Mouse (Mus musculus): ENCODE results near the gene Xndc1. TPM values are rescaled to one million over a fixed set of nuclear protein-coding genes. Genes with fewer than 3 reads are reported as not detected.
"Not testable (repeated sequence)": the region's sequence is repeated elsewhere in the genome, so short reads cannot be mapped to it uniquely, and the experiment has no call there.

The Xndc1 gene
- polyA plus RNA-seq, 1 experiment from 2014 or later, result 26.5 TPM

- Histone ChIP-seq H3K27ac (ENCODE audit: poor library complexity, severe bottlenecking) (no peak overlapping the region), H3K4me1 (replicated peaks) (no peaks in the 10 kb centered on the region), H3K4me2 (no peak overlapping the region), H3K9ac (no peak overlapping the region), H3K9me3 (replicated peaks) (no peaks in the 10 kb centered on the region), H3K36me3 (peaks cover 88% of the 10 kb centered on the region), H3K4me3 (no peak overlapping the region), H3K27me3 (replicated peaks) (no peaks in the 10 kb centered on the region)
- no peak for ATAC-seq (ENCODE audit: insufficient number of reproducible peaks, low FRiP score)
- 90% methylated on average over 3 of the region's 3 CpGs for WGBS
These were observed 28.0 kb upstream of the Xndc1 start for GRCm38 (mm10) chr7:102037318-102037717.

GRCm38 (mm10) chr7:102042314-102042713, 23.0 kb upstream of the Xndc1 start:
- 85% methylated on average over 2 of the region's 2 CpGs for WGBS
- Histone ChIP-seq H3K4me2 (no peak overlapping the region), H3K4me3 (no peak overlapping the region), H3K4me1 (replicated peaks) (no peaks in the 10 kb centered on the region), H3K27me3 (replicated peaks) (no peaks in the 10 kb centered on the region), H3K9ac (no peak overlapping the region), H3K27ac (ENCODE audit: poor library complexity, severe bottlenecking) (no peak overlapping the region), H3K36me3 (peaks cover 50% of the 10 kb centered on the region), H3K9me3 (replicated peaks) (no peaks in the 10 kb centered on the region)
- no peak for ATAC-seq (ENCODE audit: insufficient number of reproducible peaks, low FRiP score)

GRCm38 (mm10) chr7:102048524-102048923, 16.8 kb upstream of the Xndc1 start:
- H3K4me2 ChIP-seq; H3K27ac ChIP-seq (ENCODE audit: poor library complexity, severe bottlenecking); H3K4me3 ChIP-seq; H3K9ac ChIP-seq; H3K9me3 ChIP-seq (replicated peaks); H3K4me1 ChIP-seq (replicated peaks); H3K27me3 ChIP-seq (replicated peaks); ATAC-seq (ENCODE audit: insufficient number of reproducible peaks, low FRiP score): not testable (repeated sequence)
- H3K36me3 ChIP-seq, result peaks cover 26% of the 10 kb centered on the region

- peaks cover 24% of the 10 kb centered on the region for H3K4me1 ChIP-seq (replicated peaks)
- 0 out of 2 replicates have a peak overlapping the region, but pooled peaks have one; percentile 18 for H3K9ac ChIP-seq
- no peak overlapping the region for H3K4me3 ChIP-seq
- H3K36me3 ChIP-seq, result peaks cover 18% of the 10 kb centered on the region
- no peak for ATAC-seq (ENCODE audit: insufficient number of reproducible peaks, low FRiP score)
- 64% methylated on average over 3 of the region's 3 CpGs for WGBS
- H3K9me3 ChIP-seq (replicated peaks), result no peaks in the 10 kb centered on the region
- no peaks in the 10 kb centered on the region for H3K27me3 ChIP-seq (replicated peaks)
- no peak overlapping the region for H3K27ac ChIP-seq (ENCODE audit: poor library complexity, severe bottlenecking)
- no peak overlapping the region for H3K4me2 ChIP-seq
These were observed 4.0 kb upstream of the Xndc1 start for GRCm38 (mm10) chr7:102061353-102061752.

- H3K9me3 ChIP-seq (replicated peaks), result no peaks in the 10 kb centered on the region
- no peak overlapping the region for H3K4me2 ChIP-seq
- H3K9ac ChIP-seq, result no peak overlapping the region
- ATAC-seq (ENCODE audit: insufficient number of reproducible peaks, low FRiP score), result no peak
- H3K27me3 ChIP-seq (replicated peaks), result no peaks in the 10 kb centered on the region
- no peak overlapping the region for H3K27ac ChIP-seq (ENCODE audit: poor library complexity, severe bottlenecking)
- H3K4me1 ChIP-seq (replicated peaks), result peaks cover 28% of the 10 kb centered on the region
- H3K4me3 ChIP-seq, result no peak overlapping the region
- H3K36me3 ChIP-seq, result peaks cover 17% of the 10 kb centered on the region
- WGBS, result 75% methylated on average over 1 of the region's 1 CpGs
These were observed 3.1 kb upstream of the Xndc1 start for GRCm38 (mm10) chr7:102062203-102062602.

- Histone ChIP-seq H3K4me1 (replicated peaks) (peaks cover 19% of the 10 kb centered on the region), H3K9me3 (replicated peaks) (no peaks in the 10 kb centered on the region), H3K4me2 (peak overlapping the region; percentile 83), H3K27me3 (replicated peaks) (no peaks in the 10 kb centered on the region), H3K4me3 (peak overlapping the region; percentile 95), H3K36me3 (peaks cover 24% of the 10 kb centered on the region), H3K9ac (0 out of 2 replicates have a peak overlapping the region, but pooled peaks have one; percentile 83), H3K27ac (ENCODE audit: poor library complexity, severe bottlenecking) (no peak overlapping the region)
- ATAC-seq (ENCODE audit: insufficient number of reproducible peaks, low FRiP score), result no peak
- 41% methylated on average over 9 of the region's 9 CpGs for WGBS
These were observed 1.4 kb upstream of the Xndc1 start for GRCm38 (mm10) chr7:102063891-102064290.

- Histone ChIP-seq H3K27me3 (replicated peaks) (no peaks in the 10 kb centered on the region), H3K4me1 (replicated peaks) (peaks cover 19% of the 10 kb centered on the region), H3K36me3 (peaks cover 20% of the 10 kb centered on the region), H3K4me2 (peak overlapping the region; percentile 83), H3K9ac (peak overlapping the region; percentile 83), H3K27ac (ENCODE audit: poor library complexity, severe bottlenecking) (peak overlapping the region; percentile 44; the same call in 1 of the 2 replicates), H3K9me3 (replicated peaks) (no peaks in the 10 kb centered on the region), H3K4me3 (peak overlapping the region; percentile 95)
- WGBS, result under 1% methylated on average over 9 of the region's 9 CpGs
- ATAC-seq (ENCODE audit: insufficient number of reproducible peaks, low FRiP score), result no peak
These were observed 661 bp upstream of the Xndc1 start for GRCm38 (mm10) chr7:102064655-102065045.

GRCm38 (mm10) chr7:102066363-102066762, 1.1 kb downstream of the Xndc1 start:
- no peaks in the 10 kb centered on the region for H3K9me3 ChIP-seq (replicated peaks)
- ATAC-seq (ENCODE audit: insufficient number of reproducible peaks, low FRiP score), result no peak
- H3K36me3 ChIP-seq, result peaks cover 28% of the 10 kb centered on the region; the same call in 1 of the 2 replicates
- H3K27me3 ChIP-seq (replicated peaks), result no peaks in the 10 kb centered on the region
- peaks cover 19% of the 10 kb centered on the region for H3K4me1 ChIP-seq (replicated peaks)
- H3K27ac ChIP-seq (ENCODE audit: poor library complexity, severe bottlenecking), result no peak overlapping the region
- H3K4me2 ChIP-seq, result peak overlapping the region; percentile 83
- H3K9ac ChIP-seq, result peak overlapping the region; percentile 81
- peak overlapping the region; percentile 95 for H3K4me3 ChIP-seq
- WGBS, result 73% methylated on average over 6 of the region's 6 CpGs

- H3K9ac ChIP-seq, result no peak overlapping the region
- no peak overlapping the region for H3K4me3 ChIP-seq
- peaks cover 89% of the 10 kb centered on the region for H3K36me3 ChIP-seq
- H3K4me1 ChIP-seq (replicated peaks), result no peaks in the 10 kb centered on the region
- no peaks in the 10 kb centered on the region for H3K9me3 ChIP-seq (replicated peaks)
- 78% methylated on average over 7 of the region's 7 CpGs for WGBS
- no peaks in the 10 kb centered on the region for H3K27me3 ChIP-seq (replicated peaks)
- ATAC-seq (ENCODE audit: insufficient number of reproducible peaks, low FRiP score), result no peak
- H3K27ac ChIP-seq (ENCODE audit: poor library complexity, severe bottlenecking), result no peak overlapping the region
- H3K4me2 ChIP-seq, result no peak overlapping the region
These were observed 11.5 kb downstream of the Xndc1 start for GRCm38 (mm10) chr7:102076714-102077296.

- Histone ChIP-seq H3K9me3 (replicated peaks) (no peaks in the 10 kb centered on the region), H3K9ac (no peak overlapping the region), H3K4me1 (replicated peaks) (no peaks in the 10 kb centered on the region), H3K27me3 (replicated peaks) (no peaks in the 10 kb centered on the region), H3K36me3 (peaks cover 91% of the 10 kb centered on the region), H3K4me3 (no peak overlapping the region), H3K4me2 (no peak overlapping the region), H3K27ac (ENCODE audit: poor library complexity, severe bottlenecking) (no peak overlapping the region)
- WGBS, result 74% methylated on average over 7 of the region's 7 CpGs
- no peak for ATAC-seq (ENCODE audit: insufficient number of reproducible peaks, low FRiP score)
These were observed 13.2 kb downstream of the Xndc1 start for GRCm38 (mm10) chr7:102078517-102078916.

- Histone ChIP-seq H3K36me3 (peaks cover 91% of the 10 kb centered on the region), H3K9ac (no peak overlapping the region), H3K9me3 (replicated peaks) (no peaks in the 10 kb centered on the region), H3K4me2 (no peak overlapping the region), H3K4me1 (replicated peaks) (no peaks in the 10 kb centered on the region), H3K27me3 (replicated peaks) (no peaks in the 10 kb centered on the region), H3K27ac (ENCODE audit: poor library complexity, severe bottlenecking) (no peak overlapping the region), H3K4me3 (no peak overlapping the region)
- ATAC-seq (ENCODE audit: insufficient number of reproducible peaks, low FRiP score), result no peak
- WGBS, result 90% methylated on average over 8 of the region's 8 CpGs
These were observed 15.0 kb downstream of the Xndc1 start for GRCm38 (mm10) chr7:102080311-102080710.

- Histone ChIP-seq H3K4me3 (no peak overlapping the region), H3K36me3 (peaks cover 90% of the 10 kb centered on the region), H3K9ac (no peak overlapping the region), H3K27me3 (replicated peaks) (no peaks in the 10 kb centered on the region), H3K4me1 (replicated peaks) (no peaks in the 10 kb centered on the region), H3K4me2 (no peak overlapping the region), H3K27ac (ENCODE audit: poor library complexity, severe bottlenecking) (no peak overlapping the region), H3K9me3 (replicated peaks) (no peaks in the 10 kb centered on the region)
- 93% methylated on average over 5 of the region's 5 CpGs for WGBS
- no peak for ATAC-seq (ENCODE audit: insufficient number of reproducible peaks, low FRiP score)
These were observed 16.5 kb downstream of the Xndc1 start for GRCm38 (mm10) chr7:102081784-102082183.
